Mouse (Mus musculus) kidney, adult 2 months (tissue): ENCODE measurements around the gene Fbxw10.

Source experiments
- CTCF ChIP-seq: fragments of 200-500 bp; conservative IDR thresholded peaks from 2 replicates; pipeline ENCODE4 v1.5.1; 2011; ENCODE audit warnings: low read depth, mild to moderate bottlenecking, control low read depth, low read length, moderate library complexity, mixed read lengths; ENCODE audit not compliant: insufficient read depth, insufficient read length
- POLR2A ChIP-seq: fragments of 200-500 bp; IDR thresholded peaks from one replicate; pipeline ENCODE4 v1.6.1; 2011; ENCODE audit warnings: low read depth, low read length, control low read depth

DNA sequence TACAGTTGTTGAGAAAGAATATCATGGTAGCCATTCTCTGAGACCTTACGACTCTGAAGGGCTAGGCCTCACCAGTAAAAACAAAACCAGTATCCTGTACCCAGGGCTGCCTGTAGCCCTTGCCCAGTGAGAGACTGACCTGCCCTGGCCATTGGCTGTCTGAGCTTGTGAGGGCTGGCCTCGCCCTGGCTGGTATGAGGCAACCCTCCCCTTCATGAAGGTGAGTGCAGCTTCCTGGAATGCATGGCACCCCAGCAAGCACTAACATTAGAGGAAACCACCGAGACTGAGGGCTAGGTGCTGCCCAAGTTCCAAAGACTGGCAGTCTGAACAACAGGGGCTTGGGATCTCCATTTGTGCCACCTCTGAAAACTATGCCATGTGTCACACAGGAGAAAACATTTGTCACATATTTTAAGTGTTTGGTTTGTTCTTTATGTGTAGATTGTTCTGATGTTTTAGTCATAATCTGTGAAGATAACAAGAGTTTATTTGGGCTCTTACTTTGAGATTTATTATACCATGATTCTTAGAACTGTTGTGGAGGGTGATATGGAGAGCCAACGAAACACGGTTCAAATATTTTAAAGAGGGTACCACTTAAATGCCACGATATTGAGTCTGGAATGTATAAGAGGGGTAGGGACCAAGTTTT is 32.8 kb upstream of the Fbxw10 start:
- no peak for TF ChIP-seq POLR2A
- TF ChIP-seq CTCF, result no peak
